Mouse (Mus musculus) cortical plate, adult 2 months (tissue): Measurements from ENCODE around the gene Ssx2ip.

Experiments used
- CTCF ChIP-seq: fragments of 200-500 bp; IDR thresholded peaks from 2 replicates; pipeline ENCODE4 v1.5.1; 2011; ENCODE audit warnings: mild to moderate bottlenecking, control low read depth, low read length; ENCODE audit not compliant: insufficient read depth; ENCODE audit errors: extremely low read depth
- POLR2A ChIP-seq: fragments of 200-500 bp; IDR thresholded peaks from 2 replicates; pipeline ENCODE4 v1.6.1; 2011; ENCODE audit warnings: mild to moderate bottlenecking, low read length, control low read depth; ENCODE audit not compliant: insufficient read depth; ENCODE audit errors: extremely low read depth

DNA sequence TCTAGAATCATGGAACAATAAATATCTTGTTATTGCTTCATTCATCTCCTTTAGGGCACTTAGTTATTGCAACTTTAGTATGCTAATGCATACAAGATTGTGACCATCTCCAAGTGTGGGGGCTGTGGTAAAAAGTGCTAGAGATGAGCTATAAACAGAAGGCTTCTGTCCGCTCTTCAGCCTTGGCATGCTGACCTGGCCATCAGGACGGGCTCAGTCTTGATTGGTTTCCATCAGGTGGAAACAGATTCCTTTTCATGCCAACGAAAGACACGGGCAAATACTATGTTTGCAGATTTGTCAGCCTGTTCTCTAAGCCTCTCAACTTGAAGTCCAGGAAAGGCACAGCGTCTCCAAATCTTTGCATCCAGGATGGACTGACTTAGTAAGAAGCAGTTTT lies 42.7 kb downstream of the Ssx2ip start:
- TF ChIP-seq CTCF, result no peak
- no peak for TF ChIP-seq POLR2A
